Mouse (Mus musculus) ES-E14 (cell line): Measurements from ENCODE around the gene Srsf3.

ENCODE experiments used
- CHD2 ChIP-seq: IDR thresholded peaks from 2 replicates; pipeline ENCODE4 v1.6.1; 2014; ENCODE audit warnings: mild to moderate bottlenecking, low read depth, low read length, inconsistent platforms
- HCFC1 ChIP-seq: IDR thresholded peaks from 2 replicates; pipeline ENCODE4 v1.6.1; 2012; ENCODE audit warnings: low read length, inconsistent platforms, borderline replicate concordance; ENCODE audit not compliant: insufficient read depth
- MAFK ChIP-seq: IDR thresholded peaks from 2 replicates; pipeline ENCODE4 v1.6.1; 2014; ENCODE audit warnings: mild to moderate bottlenecking, low read depth, low read length, inconsistent platforms; ENCODE audit not compliant: insufficient read depth
- ZC3H11A ChIP-seq: IDR thresholded peaks from 2 replicates; pipeline ENCODE4 v1.6.1; 2012; ENCODE audit warnings: low read depth, mild to moderate bottlenecking, inconsistent platforms, low read length, borderline replicate concordance
- ZNF384 ChIP-seq: IDR thresholded peaks from 2 replicates; pipeline ENCODE4 v1.6.1; 2012; ENCODE audit warnings: low read depth, low read length, inconsistent platforms

GRCm38 (mm10) chr17:29034264-29034663 is 1.8 kb downstream of the Srsf3 start:
- TF ChIP-seq HCFC1 (no peak), ZNF384 (no peak), ZC3H11A (no peak), CHD2 (no peak), MAFK (no peak)
